Mouse (Mus musculus): ENCODE results near the gene Arfgef2.

- TF ChIP-seq CTCF (IDR thresholded peaks at IDR 0.05), result peak; percentile 52
- no peak for TF ChIP-seq POLR2A (IDR thresholded peaks at IDR 0.05; ENCODE audit: insufficient read depth, low read depth, low read length)
These were observed 13.7 kb upstream of the Arfgef2 start for GRCm38 (mm10) chr2:166791738-166792137.

Measured in heart, adult 2 months (tissue).